Mouse (Mus musculus): Measurements from ENCODE around the gene Rgs10. TPM values are rescaled to one million over a fixed set of nuclear protein-coding genes. Genes with fewer than 3 reads are reported as not detected.
A peak's percentile ranks its signal among the peaks of the same experiment; 100 is the strongest.

Gene Rgs10
- polyA plus RNA-seq, 1 experiment from 2014 or later, result 7.0 TPM

DNA sequence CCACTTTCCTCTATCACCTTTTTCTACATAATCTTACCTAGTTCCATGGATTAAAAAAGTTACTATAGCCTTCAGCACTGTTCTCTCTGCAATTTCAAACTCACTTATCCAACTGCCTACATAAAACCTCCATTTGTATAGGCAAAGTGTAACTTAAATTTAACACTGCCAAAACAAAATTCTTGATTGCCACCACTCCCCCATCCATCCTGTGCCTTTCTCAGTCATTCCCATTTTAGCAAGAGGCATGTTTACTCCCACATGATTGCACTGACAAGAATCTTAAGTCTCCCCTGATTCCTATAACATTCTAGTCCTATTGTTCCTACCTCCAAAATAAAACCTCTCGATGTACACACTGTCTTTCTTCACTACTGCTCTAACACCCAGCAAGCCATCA, 34.2 kb upstream of the Rgs10 start:
- H3K9ac ChIP-seq (ENCODE audit: low read length), result no peak overlapping the region
- no peaks in the 10 kb centered on the region for H3K27me3 ChIP-seq (ENCODE audit: control insufficient read depth, insufficient read depth, low read length)
- no peak overlapping the region for H3K27ac ChIP-seq (replicated peaks; ENCODE audit: low read depth, low read length)
- DNase-seq (ENCODE audit: low spot score) (no peak), ATAC-seq (ENCODE audit: insufficient number of reproducible peaks, low FRiP score, low TSS enrichment, low read depth) (no peak)
- no peaks in the 10 kb centered on the region for H3K4me1 ChIP-seq (ENCODE audit: control insufficient read depth, insufficient read depth, low read length)
- WGBS, result 95% methylated on average over 1 of the region's 1 CpGs
- no peaks in the 10 kb centered on the region; the same call in 1 of the 2 replicates for H3K36me3 ChIP-seq (ENCODE audit: control insufficient read depth, insufficient read depth, low read length)
- H3K4me2 ChIP-seq (ENCODE audit: low read depth, severe bottlenecking), result no peak overlapping the region
- no peak overlapping the region for H3K4me3 ChIP-seq (ENCODE audit: low read depth, low read length)
- H3K9me3 ChIP-seq (ENCODE audit: control insufficient read depth, low read length), result no peaks in the 10 kb centered on the region

DNA sequence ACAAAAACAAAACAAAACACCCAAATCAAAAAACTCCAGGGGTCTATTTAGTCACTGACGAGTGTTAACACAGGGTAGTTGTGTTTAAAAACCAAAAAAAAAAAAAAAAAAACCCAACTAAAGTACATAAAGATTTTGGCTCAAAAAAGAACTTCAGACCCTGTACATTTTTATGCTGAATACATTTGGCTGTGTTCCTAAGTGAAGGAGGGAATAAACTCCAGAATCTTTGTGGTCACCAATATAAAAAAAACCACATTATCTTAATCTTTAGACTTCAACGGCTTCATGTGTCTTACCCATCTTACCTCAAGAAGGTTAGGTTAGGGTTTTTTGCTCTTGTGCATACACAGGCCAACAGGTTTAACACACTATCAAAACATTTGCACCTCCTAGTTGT, 22.0 kb upstream of the Rgs10 start:
- H3K9ac ChIP-seq (ENCODE audit: low read length), result no peak overlapping the region
- no peak overlapping the region for H3K4me2 ChIP-seq (ENCODE audit: low read depth, severe bottlenecking)
- H3K27ac ChIP-seq (replicated peaks; ENCODE audit: low read depth, low read length), result no peak overlapping the region
- peaks cover 5% of the 10 kb centered on the region; the same call in 1 of the 2 replicates for H3K36me3 ChIP-seq (ENCODE audit: control insufficient read depth, insufficient read depth, low read length)
- no peaks in the 10 kb centered on the region for H3K9me3 ChIP-seq (ENCODE audit: control insufficient read depth, low read length)
- H3K4me1 ChIP-seq (ENCODE audit: control insufficient read depth, insufficient read depth, low read length), result no peaks in the 10 kb centered on the region
- DNase-seq (ENCODE audit: low spot score) (no peak), ATAC-seq (ENCODE audit: insufficient number of reproducible peaks, low FRiP score, low TSS enrichment, low read depth) (no peak)
- H3K27me3 ChIP-seq (ENCODE audit: control insufficient read depth, insufficient read depth, low read length), result no peaks in the 10 kb centered on the region
- H3K4me3 ChIP-seq (ENCODE audit: low read depth, low read length), result no peak overlapping the region
- 88% methylated on average over 2 of the region's 2 CpGs for WGBS

DNA sequence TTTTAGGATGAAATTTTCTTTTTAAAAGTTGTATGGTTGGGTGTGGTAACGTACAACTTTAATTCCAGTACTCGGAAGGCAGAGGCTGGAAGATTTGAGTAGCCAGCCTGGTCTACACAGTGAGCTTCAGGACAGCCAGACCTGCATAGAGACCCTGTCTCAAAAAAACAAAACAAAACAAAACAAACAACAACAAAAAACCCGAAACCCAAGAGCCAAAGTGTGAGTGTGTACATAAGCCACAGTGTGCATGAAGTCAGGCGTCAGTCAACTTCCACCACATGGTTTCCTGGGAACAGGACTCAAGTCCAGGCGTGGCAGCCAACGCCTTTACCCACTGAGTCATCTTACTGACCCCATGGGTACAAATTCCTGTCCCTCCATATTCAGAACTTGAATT, 20.7 kb upstream of the Rgs10 start:
- WGBS, result 94% methylated on average over 6 of the region's 6 CpGs

DNA sequence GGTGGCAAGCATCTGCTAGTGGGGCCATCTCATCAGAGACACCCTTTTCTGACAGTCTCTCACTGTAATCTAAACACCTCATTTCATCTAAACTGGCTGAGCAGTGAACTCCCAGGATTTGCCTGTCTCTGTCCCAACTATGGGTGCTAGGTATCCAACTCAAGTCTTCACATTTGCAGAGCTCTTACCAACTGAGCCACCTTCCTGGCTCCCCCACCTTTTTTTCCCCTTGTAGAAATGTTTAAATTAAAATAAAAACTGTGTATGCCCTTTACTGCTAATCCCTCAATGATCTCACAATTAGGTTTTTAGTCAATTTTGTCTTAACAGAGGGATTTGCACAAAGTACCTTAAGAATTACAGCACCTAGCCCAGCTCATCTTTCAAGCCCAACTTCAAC, 19.6 kb upstream of the Rgs10 start:
- ATAC-seq (ENCODE audit: insufficient number of reproducible peaks, low FRiP score, low TSS enrichment, low read depth), result no peak
- no peaks in the 10 kb centered on the region for H3K4me1 ChIP-seq (ENCODE audit: control insufficient read depth, insufficient read depth, low read length)
- no peak overlapping the region for H3K27ac ChIP-seq (replicated peaks; ENCODE audit: low read depth, low read length)
- no peak for DNase-seq (ENCODE audit: low spot score)
- H3K9ac ChIP-seq (ENCODE audit: low read length), result no peak overlapping the region
- no peaks in the 10 kb centered on the region for H3K27me3 ChIP-seq (ENCODE audit: control insufficient read depth, insufficient read depth, low read length)
- H3K4me3 ChIP-seq (ENCODE audit: low read depth, low read length), result no peak overlapping the region
- no peak overlapping the region for H3K4me2 ChIP-seq (ENCODE audit: low read depth, severe bottlenecking)
- no peaks in the 10 kb centered on the region for H3K9me3 ChIP-seq (ENCODE audit: control insufficient read depth, low read length)
- H3K36me3 ChIP-seq (ENCODE audit: control insufficient read depth, insufficient read depth, low read length), result no peaks in the 10 kb centered on the region; the same call in 1 of the 2 replicates

More for the DNA sequence above, 20.7 kb upstream of the Rgs10 start:
- no peak for ATAC-seq (ENCODE audit: insufficient number of reproducible peaks, low FRiP score, low TSS enrichment, low read depth)
- Histone ChIP-seq H3K4me2 (ENCODE audit: low read depth, severe bottlenecking) (no peak overlapping the region), H3K27ac (replicated peaks; ENCODE audit: low read depth, low read length) (no peak overlapping the region), H3K27me3 (ENCODE audit: control insufficient read depth, insufficient read depth, low read length) (no peaks in the 10 kb centered on the region), H3K4me1 (ENCODE audit: control insufficient read depth, insufficient read depth, low read length) (no peaks in the 10 kb centered on the region), H3K4me3 (ENCODE audit: low read depth, low read length) (no peak overlapping the region), H3K9me3 (ENCODE audit: control insufficient read depth, low read length) (no peaks in the 10 kb centered on the region), H3K9ac (ENCODE audit: low read length) (no peak overlapping the region), H3K36me3 (ENCODE audit: control insufficient read depth, insufficient read depth, low read length) (peaks cover 5% of the 10 kb centered on the region; the same call in 1 of the 2 replicates)
- DNase-seq (ENCODE audit: low spot score), result no peak

DNA sequence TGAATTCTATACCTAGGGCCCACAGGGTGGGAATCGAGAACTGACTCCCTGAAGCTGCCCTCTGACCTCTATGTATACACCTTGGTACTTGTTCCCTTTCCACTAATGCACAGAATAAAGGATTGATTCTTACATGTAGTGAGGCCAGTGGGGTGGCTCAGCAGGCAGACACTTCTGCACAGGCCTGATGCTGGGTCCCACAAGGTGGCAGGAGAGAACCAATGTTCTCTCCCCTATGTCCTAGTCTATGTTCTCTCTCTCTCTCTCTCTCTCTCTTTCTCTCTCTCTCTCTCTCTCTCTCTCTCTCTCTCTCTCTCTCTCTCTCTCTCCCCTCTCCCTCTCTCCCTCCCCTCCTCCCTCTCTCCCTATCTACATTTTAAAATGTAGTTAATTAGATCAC, 14.7 kb upstream of the Rgs10 start:
- WGBS, result 74% methylated on average over 1 of the region's 1 CpGs
- Histone ChIP-seq H3K4me3 (ENCODE audit: low read depth, low read length) (no peak overlapping the region), H3K9ac (ENCODE audit: low read length) (no peak overlapping the region), H3K36me3 (ENCODE audit: control insufficient read depth, insufficient read depth, low read length) (no peaks in the 10 kb centered on the region; the same call in 1 of the 2 replicates), H3K27me3 (ENCODE audit: control insufficient read depth, insufficient read depth, low read length) (no peaks in the 10 kb centered on the region), H3K9me3 (ENCODE audit: control insufficient read depth, low read length) (no peaks in the 10 kb centered on the region), H3K4me1 (ENCODE audit: control insufficient read depth, insufficient read depth, low read length) (no peaks in the 10 kb centered on the region), H3K4me2 (ENCODE audit: low read depth, severe bottlenecking) (no peak overlapping the region), H3K27ac (replicated peaks; ENCODE audit: low read depth, low read length) (no peak overlapping the region)
- ATAC-seq (ENCODE audit: insufficient number of reproducible peaks, low FRiP score, low TSS enrichment, low read depth) (no peak), DNase-seq (ENCODE audit: low spot score) (peak; percentile 20)

DNA sequence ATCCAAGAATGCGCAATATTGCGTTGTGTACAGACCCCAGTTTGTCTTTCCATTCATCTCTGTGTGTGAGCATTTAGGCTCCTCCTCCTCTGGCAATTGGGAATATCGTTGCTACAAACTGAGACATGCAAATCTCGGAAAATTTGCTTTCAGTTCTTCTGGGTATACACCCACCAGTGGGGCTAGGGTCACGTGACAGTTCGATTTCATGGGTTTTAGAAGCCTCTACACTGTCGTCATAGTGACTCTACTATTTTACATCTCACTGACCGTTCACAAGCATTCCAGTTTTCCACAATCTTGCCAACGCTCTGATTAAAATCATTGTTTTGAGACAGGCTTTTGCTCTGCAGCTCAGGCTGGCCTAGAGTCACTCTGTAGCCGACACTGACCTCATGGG, 14.0 kb upstream of the Rgs10 start:
- Histone ChIP-seq H3K36me3 (ENCODE audit: control insufficient read depth, insufficient read depth, low read length) (no peaks in the 10 kb centered on the region; the same call in 1 of the 2 replicates), H3K4me1 (ENCODE audit: control insufficient read depth, insufficient read depth, low read length) (no peaks in the 10 kb centered on the region), H3K9me3 (ENCODE audit: control insufficient read depth, low read length) (no peaks in the 10 kb centered on the region), H3K4me3 (ENCODE audit: low read depth, low read length) (no peak overlapping the region), H3K4me2 (ENCODE audit: low read depth, severe bottlenecking) (no peak overlapping the region), H3K9ac (ENCODE audit: low read length) (no peak overlapping the region), H3K27ac (replicated peaks; ENCODE audit: low read depth, low read length) (no peak overlapping the region), H3K27me3 (ENCODE audit: control insufficient read depth, insufficient read depth, low read length) (no peaks in the 10 kb centered on the region)
- WGBS, result 86% methylated on average over 10 of the region's 10 CpGs
- DNase-seq (ENCODE audit: low spot score) (peak; percentile 10), ATAC-seq (ENCODE audit: insufficient number of reproducible peaks, low FRiP score, low TSS enrichment, low read depth) (no peak)

DNA sequence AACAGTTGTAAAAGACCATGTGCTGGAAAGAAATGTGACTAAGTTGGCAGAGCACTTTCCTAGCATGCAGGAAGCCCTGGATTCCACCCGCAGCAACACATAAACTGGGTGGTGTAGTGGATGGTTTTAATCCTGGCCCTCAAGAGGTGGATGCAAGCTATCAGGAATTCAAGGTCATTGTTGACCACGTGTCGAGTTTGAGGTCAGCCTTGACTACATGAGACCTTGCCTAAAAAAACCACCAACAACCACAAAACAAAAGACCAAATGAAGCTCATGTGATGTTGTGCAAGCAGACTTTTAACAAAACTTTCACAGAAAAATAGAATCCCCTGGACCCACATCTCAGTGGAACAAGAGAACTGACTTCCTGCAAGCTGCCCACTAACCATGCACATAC, 3.9 kb upstream of the Rgs10 start:
- Histone ChIP-seq H3K4me3 (ENCODE audit: low read depth, low read length) (no peak overlapping the region), H3K4me2 (ENCODE audit: low read depth, severe bottlenecking) (no peak overlapping the region), H3K9ac (ENCODE audit: low read length) (no peak overlapping the region), H3K9me3 (ENCODE audit: control insufficient read depth, low read length) (no peaks in the 10 kb centered on the region), H3K27ac (replicated peaks; ENCODE audit: low read depth, low read length) (no peak overlapping the region), H3K4me1 (ENCODE audit: control insufficient read depth, insufficient read depth, low read length) (no peaks in the 10 kb centered on the region), H3K36me3 (ENCODE audit: control insufficient read depth, insufficient read depth, low read length) (no peaks in the 10 kb centered on the region), H3K27me3 (ENCODE audit: control insufficient read depth, insufficient read depth, low read length) (peaks cover 26% of the 10 kb centered on the region)
- 79% methylated on average over 3 of the region's 3 CpGs for WGBS
- ATAC-seq (ENCODE audit: insufficient number of reproducible peaks, low FRiP score, low TSS enrichment, low read depth) (no peak), DNase-seq (ENCODE audit: low spot score) (no peak)

DNA sequence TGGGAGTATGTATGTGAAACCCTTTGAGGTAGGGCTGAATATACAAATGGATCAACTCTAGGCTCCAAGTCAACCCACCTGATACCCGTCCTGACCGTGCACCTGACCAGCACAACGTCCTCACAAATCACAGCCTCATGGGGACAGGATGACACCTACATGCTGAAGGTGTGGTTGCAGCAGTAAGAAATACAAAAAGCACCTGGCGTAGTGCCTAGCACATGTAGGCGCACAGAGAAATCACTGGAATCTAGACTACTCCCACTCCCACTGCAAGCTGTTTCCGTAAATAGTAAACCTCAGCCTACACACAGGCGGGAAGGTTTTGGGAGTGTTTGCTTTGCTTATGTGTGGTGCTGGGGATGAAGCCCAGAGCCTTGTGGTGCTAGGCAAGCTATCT, 3.1 kb upstream of the Rgs10 start:
- Histone ChIP-seq H3K4me3 (ENCODE audit: low read depth, low read length) (no peak overlapping the region), H3K4me2 (ENCODE audit: low read depth, severe bottlenecking) (no peak overlapping the region), H3K9me3 (ENCODE audit: control insufficient read depth, low read length) (no peaks in the 10 kb centered on the region), H3K27ac (replicated peaks; ENCODE audit: low read depth, low read length) (no peak overlapping the region), H3K27me3 (ENCODE audit: control insufficient read depth, insufficient read depth, low read length) (peaks cover 34% of the 10 kb centered on the region), H3K4me1 (ENCODE audit: control insufficient read depth, insufficient read depth, low read length) (0 out of 2 replicates have a peak, but pooled peaks cover 3% of the 10 kb centered on the region), H3K9ac (ENCODE audit: low read length) (no peak overlapping the region), H3K36me3 (ENCODE audit: control insufficient read depth, insufficient read depth, low read length) (no peaks in the 10 kb centered on the region)
- ATAC-seq (ENCODE audit: insufficient number of reproducible peaks, low FRiP score, low TSS enrichment, low read depth), result no peak
- 84% methylated on average over 7 of the region's 7 CpGs for WGBS
- no peak for DNase-seq (ENCODE audit: low spot score)

DNA sequence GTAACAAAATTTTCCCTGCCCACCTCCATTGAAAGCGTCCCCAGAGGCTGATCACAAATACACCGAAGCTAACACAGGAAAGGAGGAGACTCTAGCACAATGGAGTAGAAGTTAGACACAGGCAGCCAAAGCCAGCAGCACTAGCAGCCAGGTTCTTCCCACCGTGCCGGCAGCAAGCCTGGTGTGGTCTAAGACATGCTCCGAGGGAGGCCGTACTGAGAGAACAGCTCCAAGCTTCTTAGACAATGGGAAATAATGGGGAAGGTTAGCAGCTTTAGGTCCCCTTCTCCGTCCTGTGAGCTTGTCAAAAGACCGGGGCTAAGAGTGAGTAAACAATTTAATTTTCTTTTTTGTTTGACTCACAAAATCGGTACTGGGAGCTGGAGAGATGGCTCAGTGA, 1.1 kb upstream of the Rgs10 start:
- no peak overlapping the region for H3K9ac ChIP-seq (ENCODE audit: low read length)
- no peak overlapping the region for H3K27ac ChIP-seq (replicated peaks; ENCODE audit: low read depth, low read length)
- H3K4me2 ChIP-seq (ENCODE audit: low read depth, severe bottlenecking), result no peak overlapping the region
- no peak overlapping the region for H3K4me3 ChIP-seq (ENCODE audit: low read depth, low read length)
- WGBS, result 18% methylated on average over 9 of the region's 9 CpGs
- H3K4me1 ChIP-seq (ENCODE audit: control insufficient read depth, insufficient read depth, low read length), result 0 out of 2 replicates have a peak, but pooled peaks cover 3% of the 10 kb centered on the region
- peaks cover 44% of the 10 kb centered on the region for H3K27me3 ChIP-seq (ENCODE audit: control insufficient read depth, insufficient read depth, low read length)
- no peaks in the 10 kb centered on the region for H3K9me3 ChIP-seq (ENCODE audit: control insufficient read depth, low read length)
- ATAC-seq (ENCODE audit: insufficient number of reproducible peaks, low FRiP score, low TSS enrichment, low read depth), result no peak
- H3K36me3 ChIP-seq (ENCODE audit: control insufficient read depth, insufficient read depth, low read length), result no peaks in the 10 kb centered on the region
- DNase-seq (ENCODE audit: low spot score), result no peak

Measured in limb, embryonic 11.5 days (tissue).